Mouse (Mus musculus) stomach, embryonic 14.5 days (tissue): ENCODE results near the gene Irs3. TPM values are rescaled to one million over a fixed set of nuclear protein-coding genes. Genes with fewer than 3 reads are reported as not detected.

Experiments
- ATAC-seq: fragments of 200-750 bp; cut with Nextera tagmentation; 2 replicates; pipeline ENCODE4 v1.8.0; 2017; ENCODE audit warnings: low read depth, moderate TSS enrichment; ENCODE audit not compliant: insufficient number of reproducible peaks, insufficient read depth, low FRiP score
- H3K27ac ChIP-seq: fragments of 300-500 bp; sonication (generic); 2 replicates; pipeline ENCODE4 v1.5.1; 2014; ENCODE audit warnings: mild to moderate bottlenecking, low read length, moderate library complexity, mixed read lengths
- H3K27me3 ChIP-seq: fragments of 300-500 bp; sonication (generic); 2 replicates; pipeline ENCODE4 v1.6.1; 2014; ENCODE audit warnings: low read length, control low read depth, mixed read lengths; ENCODE audit not compliant: control insufficient read depth, insufficient read depth
- H3K36me3 ChIP-seq: fragments of 300-500 bp; sonication (generic); 2 replicates; pipeline ENCODE4 v1.6.1; 2014; ENCODE audit warnings: mild to moderate bottlenecking, control low read depth, low read length, moderate library complexity, mixed read lengths; ENCODE audit not compliant: control insufficient read depth, insufficient read depth
- H3K4me1 ChIP-seq: fragments of 300-500 bp; sonication (generic); 2 replicates; pipeline ENCODE4 v1.6.1; 2014; ENCODE audit warnings: low read length, control low read depth, mixed read lengths; ENCODE audit not compliant: control insufficient read depth, insufficient read depth
- H3K4me2 ChIP-seq: fragments of 300-500 bp; sonication (generic); replicated peaks from 2 replicates; pipeline ENCODE4 v1.6.1; 2014; ENCODE audit warnings: low read depth, low read length, control low read depth
- H3K4me3 ChIP-seq: fragments of 300-500 bp; sonication (generic); 2 replicates; pipeline ENCODE4 v1.5.1; 2014; ENCODE audit warnings: low read depth, low read length, control low read depth
- H3K9ac ChIP-seq: fragments of 300-500 bp; sonication (generic); replicated peaks from 2 replicates; pipeline ENCODE4 v1.6.1; 2014; ENCODE audit warnings: low read depth, mild to moderate bottlenecking, control low read depth, low read length, moderate library complexity, mixed read lengths
- H3K9me3 ChIP-seq: fragments of 300-500 bp; sonication (generic); 2 replicates; pipeline ENCODE4 v1.6.1; 2016; ENCODE audit warnings: low read depth, low read length, control low read depth; ENCODE audit not compliant: control insufficient read depth
- WGBS: fragments of 180-500 bp; shearing (Covaris S2); extraction: QIAGEN DNeasy Blood & Tissue Kit; methylation state at CpG from one replicate; pipeline ENCODE4 v1.1.7; 2014; 5-methylcytosine and 5-hydroxymethylcytosine counted together
- polyA plus RNA-seq: library from polyadenylated mRNA; unstranded; fragments of >200 nt; fragmentation: Nextera tagmentation; extraction: Ambion mirVana; gene quantifications from 2 replicates; pipeline ENCODE4 v1.2.1, GENCODE M21; 2014

Irs3 gene
- polyA plus RNA-seq, 1 experiment from 2014 or later: not detected

DNA sequence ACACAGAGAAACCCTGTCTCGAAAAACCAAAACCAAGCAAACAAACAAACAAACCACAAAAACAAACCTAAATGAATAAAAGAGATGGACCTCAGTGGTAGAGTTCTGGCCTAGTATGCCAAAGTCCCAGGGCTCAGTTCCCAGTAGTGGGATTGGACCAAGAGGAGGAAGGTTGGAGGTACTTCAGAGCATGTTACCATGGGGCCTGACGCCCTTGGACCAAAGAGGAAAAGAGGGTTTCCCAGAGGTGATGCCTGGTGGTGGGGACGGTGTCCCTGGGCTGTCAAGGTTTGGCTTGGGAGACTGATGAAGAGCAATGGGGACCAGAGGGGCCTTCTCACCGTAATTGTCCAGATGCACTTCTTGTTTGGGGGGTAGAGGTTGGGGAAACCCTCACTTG is 35.5 kb downstream of the Irs3 start:
- Histone ChIP-seq H3K27me3 (no peaks in the 10 kb centered on the region), H3K27ac (peak overlapping the region; percentile 98; the same call in 1 of the 2 replicates), H3K9ac (peak overlapping the region; percentile 18; the same call in 1 of the 2 replicates), H3K4me3 (peak overlapping the region; percentile 30), H3K4me2 (peak overlapping the region; percentile 51), H3K4me1 (peaks cover 39% of the 10 kb centered on the region), H3K36me3 (peaks cover 10% of the 10 kb centered on the region; the same call in 1 of the 2 replicates), H3K9me3 (no peaks in the 10 kb centered on the region)
- no peak for ATAC-seq
- 55% methylated on average over 4 of the region's 4 CpGs for WGBS

DNA sequence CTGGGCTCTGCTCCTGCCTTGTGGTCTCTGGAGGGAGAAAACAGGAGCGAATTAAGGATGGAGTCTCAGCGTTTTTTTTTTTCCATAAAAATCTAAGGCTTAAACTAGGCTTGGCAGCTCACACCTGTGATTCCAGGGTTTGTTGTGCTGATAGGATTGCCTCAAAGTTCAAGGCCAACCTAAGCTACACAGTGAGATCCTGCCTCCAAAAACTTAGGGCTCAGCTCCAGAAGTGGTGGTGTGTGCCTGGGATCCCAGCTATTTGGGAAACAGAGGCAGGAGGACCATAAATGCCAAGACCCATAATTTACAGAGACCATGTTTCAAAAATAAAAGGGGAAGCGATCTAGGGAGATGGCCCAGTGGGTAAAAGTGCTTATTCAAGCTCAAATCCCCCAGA is 36.2 kb downstream of the Irs3 start:
- Histone ChIP-seq H3K4me3 (no peak overlapping the region), H3K27ac (no peak overlapping the region)

DNA sequence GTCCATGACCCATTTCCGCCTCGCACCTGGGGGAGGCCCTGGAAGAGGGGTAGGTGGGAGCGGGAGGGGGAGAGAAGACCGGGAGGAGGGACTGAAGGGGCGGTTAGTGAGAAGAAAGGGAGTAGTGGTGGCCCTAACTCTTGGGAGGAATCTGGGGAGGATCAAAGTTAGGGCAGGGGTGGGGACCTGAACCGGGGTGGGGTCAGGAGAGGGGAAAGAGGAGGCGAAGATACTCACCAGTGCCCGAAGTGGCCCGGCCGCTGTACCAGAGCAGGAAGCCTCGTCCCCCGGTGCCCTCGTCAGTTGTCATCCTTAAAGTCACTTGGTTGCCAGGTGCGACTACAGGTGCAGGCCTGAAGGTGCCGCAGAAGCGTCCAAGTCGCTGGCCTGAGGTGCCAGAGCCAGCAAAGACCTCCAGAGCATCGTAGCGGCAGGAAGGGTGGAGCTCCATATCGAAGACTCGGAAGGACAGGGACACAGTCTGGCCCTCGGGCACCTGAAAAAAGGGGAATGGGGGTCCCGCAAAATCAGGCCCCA is 36.8 kb downstream of the Irs3 start:
- peaks cover 10% of the 10 kb centered on the region; the same call in 1 of the 2 replicates for H3K36me3 ChIP-seq
- H3K9me3 ChIP-seq: no peaks in the 10 kb centered on the region
- ATAC-seq: no peak
- 0 out of 2 replicates have a peak overlapping the region, but pooled peaks have one; percentile 3 for H3K9ac ChIP-seq
- peak overlapping the region; percentile 16; the same call in 1 of the 2 replicates for H3K4me3 ChIP-seq
- peaks cover 39% of the 10 kb centered on the region for H3K4me1 ChIP-seq
- WGBS: 18% methylated on average over 23 of the region's 23 CpGs
- no peak overlapping the region for H3K27ac ChIP-seq
- no peaks in the 10 kb centered on the region for H3K27me3 ChIP-seq
- H3K4me2 ChIP-seq: peak overlapping the region; percentile 40

More for the DNA sequence above, 36.2 kb downstream of the Irs3 start:
- 61% methylated on average over 3 of the region's 3 CpGs for WGBS
- Histone ChIP-seq H3K9ac (no peak overlapping the region), H3K4me2 (peak overlapping the region; percentile 40; the same call in 1 of the 2 replicates), H3K27me3 (no peaks in the 10 kb centered on the region), H3K36me3 (peaks cover 10% of the 10 kb centered on the region; the same call in 1 of the 2 replicates), H3K4me1 (peaks cover 39% of the 10 kb centered on the region), H3K9me3 (no peaks in the 10 kb centered on the region)
- no peak for ATAC-seq

DNA sequence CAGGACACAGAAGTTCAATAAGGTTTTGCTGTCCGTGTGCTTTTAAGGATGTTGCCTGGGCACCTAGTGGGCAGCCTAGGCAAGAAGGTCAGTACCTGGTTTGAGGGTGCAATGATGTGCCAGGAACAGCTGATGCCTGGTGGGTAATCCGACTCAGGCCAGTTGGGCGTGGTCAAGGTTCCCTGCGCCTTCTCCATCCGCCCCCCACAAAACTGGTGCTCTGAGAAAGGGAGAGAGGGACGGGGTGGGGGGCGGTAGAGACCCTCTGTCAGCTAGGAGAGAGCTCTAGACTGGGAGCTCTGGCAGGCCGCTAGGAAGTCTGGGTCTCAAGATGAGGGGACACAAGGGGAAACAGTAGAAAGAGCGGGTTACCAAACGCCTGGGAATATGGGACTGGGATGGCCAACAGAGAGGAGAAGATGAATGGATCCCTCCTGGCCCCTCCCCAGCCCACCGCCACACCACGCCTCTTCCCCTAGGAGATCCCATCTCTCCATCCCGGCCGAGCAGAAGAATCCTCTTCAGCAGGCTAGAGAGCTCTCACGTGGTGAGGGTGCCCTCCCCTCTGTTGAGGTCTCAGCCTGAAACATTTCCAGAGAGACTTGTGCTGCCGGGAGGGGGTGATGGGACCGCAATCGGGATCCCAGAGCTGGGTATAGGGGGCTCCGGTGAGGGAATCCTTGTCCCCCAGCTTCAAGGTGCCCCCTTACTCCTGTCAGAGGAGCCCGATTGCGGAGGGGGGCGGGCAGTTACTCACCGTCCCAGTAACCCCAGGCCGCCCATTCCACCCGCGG is 37.5 kb downstream of the Irs3 start:
- Histone ChIP-seq H3K4me3 (peak overlapping the region; percentile 16; the same call in 1 of the 2 replicates), H3K4me1 (peaks cover 37% of the 10 kb centered on the region), H3K27ac (no peak overlapping the region), H3K9ac (0 out of 2 replicates have a peak overlapping the region, but pooled peaks have one; percentile 3), H3K27me3 (no peaks in the 10 kb centered on the region), H3K36me3 (peaks cover 10% of the 10 kb centered on the region; the same call in 1 of the 2 replicates), H3K4me2 (peak overlapping the region; percentile 40), H3K9me3 (no peaks in the 10 kb centered on the region)
- WGBS: 22% methylated on average over 26 of the region's 26 CpGs
- ATAC-seq: no peak

DNA sequence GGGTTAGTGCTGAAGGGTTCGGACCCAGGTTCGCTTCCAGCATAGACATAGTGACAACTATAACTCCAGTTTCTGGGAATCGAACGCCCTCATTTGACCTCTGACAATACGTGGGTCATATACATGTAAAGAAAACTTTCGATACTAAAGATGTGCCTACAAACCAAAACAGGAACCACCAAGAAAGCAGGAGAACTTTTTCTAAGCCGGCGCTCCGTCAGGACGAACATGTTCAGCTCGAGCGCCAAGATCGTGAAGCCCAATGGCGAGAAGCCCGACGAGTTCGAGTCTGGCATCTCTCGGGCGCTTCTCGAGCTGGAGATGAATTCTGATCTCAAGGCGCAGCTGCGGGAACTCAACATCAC is 44.2 kb downstream of the Irs3 start:
- WGBS: under 1% methylated on average over 22 of the region's 22 CpGs
- peaks cover 2% of the 10 kb centered on the region; the same call in 1 of the 2 replicates for H3K36me3 ChIP-seq
- peak overlapping the region; percentile 73; the same call in 1 of the 2 replicates for H3K9ac ChIP-seq
- peaks cover 16% of the 10 kb centered on the region for H3K4me1 ChIP-seq
- H3K27ac ChIP-seq: peak overlapping the region; percentile 58; the same call in 1 of the 2 replicates
- H3K4me3 ChIP-seq: peak overlapping the region; percentile 64
- H3K9me3 ChIP-seq: no peaks in the 10 kb centered on the region
- ATAC-seq: no peak
- no peaks in the 10 kb centered on the region for H3K27me3 ChIP-seq
- peak overlapping the region; percentile 66 for H3K4me2 ChIP-seq

DNA sequence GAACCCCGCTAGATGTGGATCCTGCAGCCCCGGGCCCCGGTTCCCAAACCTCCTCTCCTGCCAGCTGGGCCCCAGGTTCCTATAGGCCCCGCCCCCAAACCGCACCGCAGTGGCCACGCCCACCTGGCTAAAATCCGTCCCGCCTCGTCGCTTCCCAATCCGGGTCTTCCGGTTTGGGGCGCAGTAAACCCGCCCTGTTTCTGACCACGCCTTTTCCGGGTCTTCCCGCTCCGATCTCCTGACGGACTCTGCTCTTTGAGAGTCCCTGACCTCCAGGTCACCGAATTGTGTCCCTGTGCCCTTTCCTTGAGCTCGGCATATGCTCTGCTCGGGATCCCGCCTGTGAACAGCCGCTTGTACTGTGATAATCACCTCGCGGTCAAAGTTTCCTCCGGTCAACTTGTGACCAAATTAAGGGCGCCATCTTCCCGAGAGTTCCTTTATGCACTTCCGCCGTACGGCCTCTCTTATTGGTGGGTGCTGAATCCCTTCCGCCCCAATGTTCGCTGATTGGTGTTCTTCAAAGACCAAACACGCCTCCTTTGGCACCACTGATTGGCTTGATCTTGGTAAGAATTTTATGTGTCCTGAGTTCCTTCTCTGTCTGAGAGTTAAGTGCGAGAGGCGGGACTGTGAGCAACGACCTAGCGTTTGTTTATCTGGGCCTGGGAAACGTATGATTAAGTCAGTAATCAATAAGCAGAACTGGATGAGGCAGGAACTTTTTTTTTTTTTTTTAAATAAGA is 44.7 kb downstream of the Irs3 start, which contains the start of gene Mospd3:
Mospd3 (minus strand) TSS at position 440 of the 746 bp plus-strand sequence.
- under 1% methylated on average over 41 of the region's 41 CpGs for WGBS
- peak within 1 kb of the TSS; percentile 64 for H3K4me3 ChIP-seq

DNA sequence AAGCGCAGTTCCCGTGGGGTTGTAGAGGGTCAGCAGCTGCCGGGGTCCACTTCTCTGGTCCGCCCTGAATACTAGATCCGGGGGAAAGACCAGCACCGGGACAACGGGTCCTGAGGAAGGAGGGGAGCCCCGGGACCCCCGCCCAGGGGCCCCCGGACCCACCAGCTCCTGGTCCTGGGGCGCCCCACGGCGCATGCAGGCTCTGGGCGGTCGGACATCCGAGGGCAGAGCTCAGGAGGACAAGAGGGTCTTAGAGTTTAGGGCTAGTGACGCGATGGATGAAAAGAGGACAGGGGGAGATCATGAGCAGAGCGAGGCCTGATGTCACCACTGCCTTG is 45.3 kb downstream of the Irs3 start:
- 2% methylated on average over 19 of the region's 19 CpGs for WGBS
- 0 out of 2 replicates have a peak overlapping the region, but pooled peaks have one; percentile 18 for H3K27ac ChIP-seq
- ATAC-seq: no peak; the same call in 1 of the 2 replicates

More for the DNA sequence above, 44.7 kb downstream of the Irs3 start, which contains the start of gene Mospd3:
- Histone ChIP-seq H3K36me3 (peaks cover 2% of the 10 kb centered on the region; the same call in 1 of the 2 replicates), H3K9ac (peak within 1 kb of the TSS; percentile 73), H3K9me3 (no peaks in the 10 kb centered on the region), H3K4me1 (peaks cover 16% of the 10 kb centered on the region), H3K4me2 (peak within 1 kb of the TSS; percentile 81), H3K27ac (peak within 1 kb of the TSS; percentile 58; the same call in 1 of the 2 replicates), H3K27me3 (no peaks in the 10 kb centered on the region)
- ATAC-seq: peak; percentile 96

DNA sequence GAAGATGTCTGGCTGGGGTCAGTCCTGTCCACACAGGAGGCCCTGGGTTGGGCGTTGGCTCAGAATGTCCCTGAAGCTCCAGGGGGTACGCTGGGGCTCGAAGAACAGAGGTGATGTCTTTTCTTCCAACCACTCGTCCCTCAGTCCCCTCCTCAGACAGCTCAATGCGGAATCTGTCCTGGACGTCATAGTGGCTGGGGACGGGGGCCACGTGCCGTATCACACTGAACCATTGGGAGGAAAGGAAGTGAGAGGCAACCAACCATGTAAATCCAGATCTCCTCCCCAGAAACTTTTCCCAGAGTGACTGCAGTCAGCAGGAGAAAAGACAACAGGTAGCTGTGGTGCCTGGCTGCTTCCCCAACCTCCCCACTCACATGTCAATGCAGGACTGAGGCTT is 45.9 kb downstream of the Irs3 start:
- H3K4me1 ChIP-seq: peaks cover 16% of the 10 kb centered on the region
- H3K27ac ChIP-seq: no peak overlapping the region; the same call in 1 of the 2 replicates
- H3K4me2 ChIP-seq: peak overlapping the region; percentile 81
- H3K9ac ChIP-seq: peak overlapping the region; percentile 73
- no peaks in the 10 kb centered on the region for H3K9me3 ChIP-seq
- no peaks in the 10 kb centered on the region for H3K27me3 ChIP-seq
- 0 out of 2 replicates have a peak, but pooled peaks cover 2% of the 10 kb centered on the region for H3K36me3 ChIP-seq
- H3K4me3 ChIP-seq: peak overlapping the region; percentile 64
- no peak for ATAC-seq
- WGBS: 68% methylated on average over 9 of the region's 9 CpGs

More for the DNA sequence above, 45.3 kb downstream of the Irs3 start:
- no peaks in the 10 kb centered on the region for H3K27me3 ChIP-seq
- peak overlapping the region; percentile 73 for H3K9ac ChIP-seq
- H3K9me3 ChIP-seq: no peaks in the 10 kb centered on the region
- 0 out of 2 replicates have a peak, but pooled peaks cover 2% of the 10 kb centered on the region for H3K36me3 ChIP-seq
- peaks cover 16% of the 10 kb centered on the region for H3K4me1 ChIP-seq
- peak overlapping the region; percentile 81 for H3K4me2 ChIP-seq
- H3K4me3 ChIP-seq: peak overlapping the region; percentile 64
